Mouse (Mus musculus) c-Kit-positive CD71-positive TER-119-negative erythroid progenitor cells, embryonic 14.5 days (primary cell): ENCODE data around the gene Itpkb.
A peak's percentile ranks its signal among the peaks of the same experiment; 100 is the strongest.

Source experiments
- DNase-seq: peaks from one replicate; pipeline ENCODE4 v3.0.0-alpha.2; 2013; ENCODE audit warnings: low read depth

Gene Itpkb

GRCm38 (mm10) chr1:180393873-180394272 lies 63.6 kb downstream of the Itpkb start:
- no peak for DNase-seq

GRCm38 (mm10) chr1:180397734-180398133 lies 67.4 kb downstream of the Itpkb start:
- DNase-seq = no peak

- DNase-seq = no peak
These were observed 68.2 kb downstream of the Itpkb start for GRCm38 (mm10) chr1:180398446-180398845.

- no peak for DNase-seq
These were observed 70.6 kb downstream of the Itpkb start for GRCm38 (mm10) chr1:180400691-180401455.

GRCm38 (mm10) chr1:180401725-180402124 lies 71.4 kb downstream of the Itpkb start:
- DNase-seq = no peak

GRCm38 (mm10) chr1:180402481-180403081 lies 72.3 kb downstream of the Itpkb start:
- no peak for DNase-seq

- no peak for DNase-seq
These were observed 73.0 kb downstream of the Itpkb start for GRCm38 (mm10) chr1:180403357-180403693.

GRCm38 (mm10) chr1:180403694-180404606 lies 73.7 kb downstream of the Itpkb start:
- DNase-seq = no peak

GRCm38 (mm10) chr1:180404706-180405105 lies 74.4 kb downstream of the Itpkb start:
- DNase-seq = no peak

GRCm38 (mm10) chr1:180405576-180406335 lies 75.5 kb downstream of the Itpkb start:
- no peak for DNase-seq

- no peak for DNase-seq
These were observed 76.2 kb downstream of the Itpkb start for GRCm38 (mm10) chr1:180406336-180407035.

GRCm38 (mm10) chr1:180407171-180407671 lies 76.9 kb downstream of the Itpkb start:
- peak; percentile 65 for DNase-seq

- no peak for DNase-seq
These were observed 77.7 kb downstream of the Itpkb start for GRCm38 (mm10) chr1:180407727-180408719.

GRCm38 (mm10) chr1:180408832-180409231 lies 78.5 kb downstream of the Itpkb start:
- DNase-seq = no peak

GRCm38 (mm10) chr1:180409771-180410170 lies 79.5 kb downstream of the Itpkb start:
- DNase-seq = no peak

- DNase-seq = no peak
These were observed 80.0 kb downstream of the Itpkb start for GRCm38 (mm10) chr1:180410306-180410705.

GRCm38 (mm10) chr1:180415064-180415463 lies 84.8 kb downstream of the Itpkb start:
- no peak for DNase-seq

- DNase-seq = no peak
These were observed 85.6 kb downstream of the Itpkb start for GRCm38 (mm10) chr1:180415836-180416235.

- no peak for DNase-seq
These were observed 86.8 kb downstream of the Itpkb start for GRCm38 (mm10) chr1:180417118-180417517.

- DNase-seq = no peak
These were observed 88.8 kb downstream of the Itpkb start for GRCm38 (mm10) chr1:180419059-180419458.
